Mouse (Mus musculus) 3T3-L1 (cell line): ENCODE results near the gene Nprl3.

Source experiments
- DNase-seq: peaks from one replicate; pipeline ENCODE4 v3.0.0-alpha.2; 2015; ENCODE audit warnings: low read depth, low spot score

Gene Nprl3

GRCm38 (mm10) chr11:32245614-32246013, 21.9 kb downstream of the Nprl3 start:
- no peak for DNase-seq

GRCm38 (mm10) chr11:32244617-32245016, 22.9 kb downstream of the Nprl3 start:
- no peak for DNase-seq

GRCm38 (mm10) chr11:32244064-32244463, 23.4 kb downstream of the Nprl3 start:
- DNase-seq, result no peak

- DNase-seq, result no peak
These were observed 24.1 kb downstream of the Nprl3 start for GRCm38 (mm10) chr11:32243205-32243955.

- no peak for DNase-seq
These were observed 25.3 kb downstream of the Nprl3 start for GRCm38 (mm10) chr11:32242209-32242608.

- DNase-seq, result no peak
These were observed 26.1 kb downstream of the Nprl3 start for GRCm38 (mm10) chr11:32241391-32241790.

GRCm38 (mm10) chr11:32238093-32238860, 29.2 kb downstream of the Nprl3 start:
- peak; percentile 78 for DNase-seq

GRCm38 (mm10) chr11:32237411-32237795, 30.1 kb downstream of the Nprl3 start:
- no peak for DNase-seq

- peak; percentile 85 for DNase-seq
These were observed 30.6 kb downstream of the Nprl3 start for GRCm38 (mm10) chr11:32236712-32237410.

GRCm38 (mm10) chr11:32236132-32236531, 31.4 kb downstream of the Nprl3 start:
- no peak for DNase-seq

GRCm38 (mm10) chr11:32235646-32236045, 31.9 kb downstream of the Nprl3 start:
- peak; percentile 61 for DNase-seq

GRCm38 (mm10) chr11:32234816-32235485, 32.6 kb downstream of the Nprl3 start:
- DNase-seq, result no peak

- DNase-seq, result no peak
These were observed 33.6 kb downstream of the Nprl3 start for GRCm38 (mm10) chr11:32233895-32234294.

GRCm38 (mm10) chr11:32232848-32233247, 34.7 kb downstream of the Nprl3 start:
- no peak for DNase-seq

- DNase-seq, result no peak
These were observed 36.4 kb downstream of the Nprl3 start for GRCm38 (mm10) chr11:32231125-32231524.

- no peak for DNase-seq
These were observed 37.3 kb downstream of the Nprl3 start for GRCm38 (mm10) chr11:32230220-32230619.

- DNase-seq, result no peak
These were observed 39.1 kb downstream of the Nprl3 start for GRCm38 (mm10) chr11:32228292-32228845.

- no peak for DNase-seq
These were observed 40.0 kb downstream of the Nprl3 start for GRCm38 (mm10) chr11:32227555-32227954.

- DNase-seq, result no peak
These were observed 40.5 kb downstream of the Nprl3 start for GRCm38 (mm10) chr11:32227041-32227440.

- peak; percentile 83 for DNase-seq
These were observed 41.2 kb downstream of the Nprl3 start, which contains the start of gene Mpg for GRCm38 (mm10) chr11:32226124-32226871. Gene Mpg (plus strand): TSS chr11:32226505.
